Mouse (Mus musculus) urinary bladder, postnatal 14 days (tissue): ENCODE results near the gene Rnase12.

ENCODE experiments used
- DNase-seq: peaks from one replicate; pipeline ENCODE4 v3.0.0; 2021; ENCODE audit warnings: low spot score

The Rnase12 gene

GRCm38 (mm10) chr14:51057401-51057831 lies at the start of gene Rnase12:
TSS of gene Rnase12 (minus strand) at chr14:51057661.
- DNase-seq = no peak

- no peak for DNase-seq
Measured at GRCm38 (mm10) chr14:51106449-51106967, 49.0 kb upstream of the Rnase12 start.

GRCm38 (mm10) chr14:51104366-51104765 lies 46.9 kb upstream of the Rnase12 start:
- DNase-seq = peak; percentile 55

GRCm38 (mm10) chr14:51103217-51103616 lies 45.8 kb upstream of the Rnase12 start:
- DNase-seq = peak; percentile 77

GRCm38 (mm10) chr14:51101284-51101683 lies 43.8 kb upstream of the Rnase12 start:
- peak; percentile 36 for DNase-seq

GRCm38 (mm10) chr14:51098921-51099320 lies 41.5 kb upstream of the Rnase12 start:
- DNase-seq = no peak

- peak; percentile 79 for DNase-seq
Measured at GRCm38 (mm10) chr14:51098300-51098699, 40.8 kb upstream of the Rnase12 start.

GRCm38 (mm10) chr14:51095736-51096524 lies 38.5 kb upstream of the Rnase12 start:
- DNase-seq = peak; percentile 28

- DNase-seq = no peak
Measured at GRCm38 (mm10) chr14:51094921-51095320, 37.5 kb upstream of the Rnase12 start.

- DNase-seq = no peak
Measured at GRCm38 (mm10) chr14:51094096-51094875, 36.8 kb upstream of the Rnase12 start.

- no peak for DNase-seq
Measured at GRCm38 (mm10) chr14:51093496-51093895, 36.0 kb upstream of the Rnase12 start.

- no peak for DNase-seq
Measured at GRCm38 (mm10) chr14:51092073-51092620, 34.7 kb upstream of the Rnase12 start.

- DNase-seq = peak; percentile 77
Measured at GRCm38 (mm10) chr14:51090921-51091900, 33.8 kb upstream of the Rnase12 start, which contains the start of the genes Rnase4 and Ang. TSS of gene Rnase4 (plus strand) at chr14:51091077. TSS of gene Ang (plus strand) at chr14:51091150.

GRCm38 (mm10) chr14:51090077-51090781 lies 32.8 kb upstream of the Rnase12 start:
- peak; percentile 81 for DNase-seq

- DNase-seq = no peak
Measured at GRCm38 (mm10) chr14:51089674-51090076, 32.2 kb upstream of the Rnase12 start.

GRCm38 (mm10) chr14:51088970-51089673 lies 31.7 kb upstream of the Rnase12 start:
- peak; percentile 96 for DNase-seq

- peak; percentile 87 for DNase-seq
Measured at GRCm38 (mm10) chr14:51088166-51088969, 30.9 kb upstream of the Rnase12 start.

- DNase-seq = no peak
Measured at GRCm38 (mm10) chr14:51087762-51088161, 30.3 kb upstream of the Rnase12 start.

GRCm38 (mm10) chr14:51085911-51086310 lies 28.4 kb upstream of the Rnase12 start:
- no peak for DNase-seq
